ENCODE assay signal across 7 mouse cellular contexts in the genomic region with DNA sequence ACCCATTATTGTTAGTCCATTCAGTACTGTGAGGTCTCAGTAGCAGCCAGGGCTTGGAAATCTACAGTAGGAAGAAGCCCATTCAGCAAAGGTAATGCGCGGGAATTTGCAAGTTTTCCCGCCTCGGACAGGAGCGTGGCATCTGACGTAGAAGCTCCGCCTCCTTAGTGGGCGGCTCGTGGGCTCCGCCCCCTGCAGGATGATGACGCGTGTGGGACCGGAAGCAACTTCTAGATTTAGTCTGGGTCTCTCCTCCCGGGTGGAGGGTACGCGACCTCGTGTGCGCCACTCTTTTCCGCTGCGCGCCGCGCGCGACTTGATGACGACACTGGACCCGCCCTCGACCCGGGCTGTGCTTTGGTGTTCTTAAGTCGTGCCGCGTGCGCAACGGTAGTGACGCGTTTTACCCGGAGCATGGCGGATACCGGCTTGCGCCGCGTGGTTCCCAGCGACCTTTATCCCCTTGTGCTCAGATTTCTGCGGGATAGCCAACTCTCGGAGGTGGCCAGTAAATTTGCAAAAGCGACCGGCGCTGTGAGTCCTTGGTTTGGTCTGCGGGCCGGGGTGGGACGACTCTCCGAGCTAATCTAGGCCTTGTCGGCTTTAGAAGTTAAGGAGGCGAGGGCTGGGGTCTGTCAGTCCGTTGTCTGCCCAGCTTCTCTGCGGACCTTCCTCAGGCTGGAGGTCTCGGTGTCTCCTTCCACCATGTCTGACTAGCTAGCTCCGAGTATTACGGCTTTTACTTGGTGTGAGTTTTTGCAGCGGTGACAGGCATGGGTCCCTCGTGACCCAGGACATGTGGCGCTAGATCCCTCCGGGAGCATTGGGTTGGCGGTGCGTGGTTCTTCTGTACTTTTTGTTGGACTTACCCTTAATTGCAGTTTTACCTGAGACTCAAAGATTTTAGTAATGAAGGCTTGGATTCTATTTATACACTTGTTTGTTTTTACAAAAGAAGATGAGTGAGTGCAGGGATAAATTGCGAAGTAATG. TPM values are rescaled to one million over a fixed set of nuclear protein-coding genes. Genes with fewer than 3 reads are reported as not detected.
DNase-seq lines count a peak whose midpoint lies in the region; ATAC-seq lines count a peak whose summit lies in the region.

A gene (plus strand): TSS at position 248 of the 992 bp plus-strand sequence.

- peak within 1 kb of the TSS; percentile 91 for H3K4me3 ChIP-seq in embryonic facial prominence, embryonic 12.5 days
- peak within 1 kb of the TSS; percentile 92 for H3K4me3 ChIP-seq in limb, embryonic 11.5 days (ENCODE audit: low read depth, low read length)
- peak within 1 kb of the TSS; percentile 83 for H3K4me3 ChIP-seq in midbrain, embryonic 14.5 days (replicated peaks; ENCODE audit: low read depth, low read length)

- H3K27me3 ChIP-seq in embryonic facial prominence, embryonic 12.5 days: no peaks in the 10 kb centered on the region
- no peaks in the 10 kb centered on the region for H3K27me3 ChIP-seq in limb, embryonic 11.5 days (ENCODE audit: control insufficient read depth, insufficient read depth, low read length)
- H3K27me3 ChIP-seq in midbrain, embryonic 14.5 days (ENCODE audit: control insufficient read depth, insufficient read depth, low read length): no peaks in the 10 kb centered on the region

- H3K9ac ChIP-seq in embryonic facial prominence, embryonic 12.5 days: peak within 1 kb of the TSS; percentile 76
- H3K9ac ChIP-seq in limb, embryonic 11.5 days (ENCODE audit: low read length): peak within 1 kb of the TSS; percentile 73
- H3K9ac ChIP-seq in midbrain, embryonic 14.5 days (replicated peaks; ENCODE audit: low read length): peak within 1 kb of the TSS; percentile 68

- peak within 1 kb of the TSS; percentile 73 for H3K27ac ChIP-seq in embryonic facial prominence, embryonic 12.5 days
- H3K27ac ChIP-seq in limb, embryonic 11.5 days (replicated peaks; ENCODE audit: low read depth, low read length): peak within 1 kb of the TSS; percentile 18; the same call in 1 of the 2 replicates
- peak within 1 kb of the TSS; percentile 68 for H3K27ac ChIP-seq in midbrain, embryonic 14.5 days (replicated peaks; ENCODE audit: low read depth, low read length)

- peaks cover 52% of the 10 kb centered on the region for H3K36me3 ChIP-seq in embryonic facial prominence, embryonic 12.5 days
- H3K36me3 ChIP-seq in limb, embryonic 11.5 days (ENCODE audit: control insufficient read depth, insufficient read depth, low read length): peaks cover 10% of the 10 kb centered on the region; the same call in 1 of the 2 replicates
- peaks cover 54% of the 10 kb centered on the region for H3K36me3 ChIP-seq in midbrain, embryonic 14.5 days (ENCODE audit: control insufficient read depth, insufficient read depth, low read length)

- peak within 1 kb of the TSS; percentile 78 for H3K4me2 ChIP-seq in embryonic facial prominence, embryonic 12.5 days (replicated peaks)
- peak within 1 kb of the TSS; percentile 84 for H3K4me2 ChIP-seq in limb, embryonic 11.5 days (ENCODE audit: low read depth, severe bottlenecking)
- H3K4me2 ChIP-seq in midbrain, embryonic 14.5 days (ENCODE audit: low read length): peak within 1 kb of the TSS; percentile 67

- under 1% methylated on average over 66 of the region's 66 CpGs for WGBS in embryonic facial prominence, embryonic 12.5 days
- under 1% methylated on average over 66 of the region's 66 CpGs for WGBS in limb, embryonic 11.5 days
- WGBS in midbrain, embryonic 14.5 days: under 1% methylated on average over 66 of the region's 66 CpGs

- peak; percentile 99 for DNase-seq in adrenal gland, postnatal 25 days
- DNase-seq in heart, adult 11 months: peak; percentile 100
- DNase-seq in kidney, adult 18-20 months: peak; percentile 100
- peak; percentile 99 for DNase-seq in limb, embryonic 11.5 days (ENCODE audit: low spot score)
- DNase-seq in midbrain, embryonic 14.5 days: peak; percentile 99
- DNase-seq in spleen, adult 18-20 months: peak; percentile 99

- peaks cover 16% of the 10 kb centered on the region for H3K4me1 ChIP-seq in embryonic facial prominence, embryonic 12.5 days
- H3K4me1 ChIP-seq in limb, embryonic 11.5 days (ENCODE audit: control insufficient read depth, insufficient read depth, low read length): peaks cover 4% of the 10 kb centered on the region; the same call in 1 of the 2 replicates
- H3K4me1 ChIP-seq in midbrain, embryonic 14.5 days (ENCODE audit: control insufficient read depth, insufficient read depth, low read length): peaks cover 10% of the 10 kb centered on the region

- peak; percentile 91 for ATAC-seq in embryonic facial prominence, embryonic 12.5 days (ENCODE audit: insufficient number of reproducible peaks, insufficient read depth, low FRiP score, low TSS enrichment)
- ATAC-seq in limb, embryonic 11.5 days (ENCODE audit: insufficient number of reproducible peaks, low FRiP score, low TSS enrichment, low read depth): peak; percentile 92
- peak; percentile 95 for ATAC-seq in midbrain, embryonic 14.5 days (ENCODE audit: low FRiP score, low TSS enrichment)

- H3K9me3 ChIP-seq in embryonic facial prominence, embryonic 12.5 days: no peaks in the 10 kb centered on the region
- H3K9me3 ChIP-seq in limb, embryonic 11.5 days (ENCODE audit: control insufficient read depth, low read length): no peaks in the 10 kb centered on the region
- H3K9me3 ChIP-seq in midbrain, embryonic 14.5 days (ENCODE audit: control insufficient read depth, low read length): no peaks in the 10 kb centered on the region

RNA-seq across cellular contexts. Expression of the gene that starts here (rescaled TPM):
- total RNA-seq in adrenal gland, postnatal 25 days (2021): 43.4 and 54.5 TPM in 2 replicates
- 93.8 and 102 TPM in 2 replicates for polyA plus RNA-seq in embryonic facial prominence, embryonic 12.5 days (2016; fragmentation: Nextera tagmentation; extraction: Ambion mirVana)
- polyA plus RNA-seq in limb, embryonic 11.5 days (2014; fragmentation: Nextera tagmentation; extraction: Ambion mirVana): 133 and 149 TPM in 2 replicates
- polyA plus RNA-seq in midbrain, embryonic 14.5 days (2014; fragmentation: Nextera tagmentation; extraction: Ambion mirVana): 54.1 and 74.4 TPM in 2 replicates

Comparison
In these comparisons a context has a peak if more than half of its experiments do, and no peak if none do; other contexts are left out.
1. Peak in every context shown above with its lines: DNase-seq, ATAC-seq, H3K4me3 ChIP-seq and H3K27ac ChIP-seq.
2. H3K27ac ChIP-seq: peak in every context shown above with its lines; median percentile 73 in embryonic facial prominence, embryonic 12.5 days; 68 in midbrain, embryonic 14.5 days; 18 in limb, embryonic 11.5 days.